ENCODE assay signal across 18 mouse cellular contexts in genomic region chr5:74402626-74403025, GRCm38 (mm10).
DNase-seq lines count a peak whose midpoint lies in the region.
"Had no signal": no experiment of that assay in that cellular context is flagged by ENCODE, and none has a peak within 500 bp of the region (broad histone marks: within the 10 kb centered on the region; RNA-seq: fewer than 3 reads in every experiment).

No protein-coding gene starts in this region.

- peak; percentile 8 to 9 for DNase-seq in spleen, postnatal 36 days (ENCODE audit: low spot score in 2 of 2)
- no peak for DNase-seq in spleen, postnatal 10 days (ENCODE audit: low spot score in 2 of 2)
- peak; percentile 80 for DNase-seq in induced T-regulatory cell, adult 2 months (ENCODE audit: low read depth)
- DNase-seq in naive thymus-derived CD4-positive, alpha-beta T cell, adult 2 months (ENCODE audit: low read depth) = peak; percentile 80
- DNase-seq in thymus, postnatal 4 days = peak; percentile 52
- no peak for DNase-seq in adrenal gland, postnatal 14 days
- DNase-seq in embryo, embryonic 11 days = no peak
- no peak for DNase-seq in forebrain, embryonic 10.5 days (ENCODE audit: extremely low spot score, low spot score)
- DNase-seq: adrenal gland, adult 2 months; cerebellum, adult 9-10 months; heart, adult 18-20 months; heart, postnatal 14 days; kidney, postnatal 10 days; liver; right cerebral cortex, postnatal 4 days had no signal

- 78% methylated on average over 4 of the region's 4 CpGs for WGBS in forebrain, embryonic 10.5 days

- H3K4me3 ChIP-seq in forebrain, embryonic 10.5 days = no peak overlapping the region
- H3K4me3 ChIP-seq: forebrain, embryonic 13.5 days; lung, embryonic 15.5 days had no signal

- no peaks in the 10 kb centered on the region for H3K4me1 ChIP-seq in forebrain, embryonic 10.5 days
- H3K4me1 ChIP-seq: forebrain, embryonic 13.5 days; lung, embryonic 15.5 days had no signal

- no peaks in the 10 kb centered on the region for H3K9me3 ChIP-seq in forebrain, embryonic 10.5 days
- H3K9me3 ChIP-seq: forebrain, embryonic 13.5 days; lung, embryonic 15.5 days had no signal

- H3K36me3 ChIP-seq in forebrain, embryonic 10.5 days (replicated peaks) = no peaks in the 10 kb centered on the region
- H3K36me3 ChIP-seq: lung, embryonic 15.5 days had no signal

- H3K27me3 ChIP-seq in forebrain, embryonic 10.5 days (ENCODE audit: poor library complexity, severe bottlenecking) = no peaks in the 10 kb centered on the region
- H3K27me3 ChIP-seq: forebrain, embryonic 13.5 days; lung, embryonic 15.5 days; Patski had no signal

- no peak overlapping the region for H3K27ac ChIP-seq in forebrain, embryonic 10.5 days
- H3K27ac ChIP-seq: forebrain, embryonic 13.5 days; lung, embryonic 15.5 days had no signal

Comparison
In these comparisons a context has a peak if more than half of its experiments do, and no peak if none do; other contexts are left out.
1. DNase-seq: peak in spleen, postnatal 36 days (2 of 2), induced T-regulatory cell, adult 2 months (single experiment), naive thymus-derived CD4-positive, alpha-beta T cell, adult 2 months (single experiment) and thymus, postnatal 4 days (single experiment); none in spleen, postnatal 10 days (0 of 2), adrenal gland, postnatal 14 days (single experiment), embryo, embryonic 11 days (single experiment) and forebrain, embryonic 10.5 days (single experiment).